Mouse (Mus musculus): ENCODE measurements around the gene Rxylt1. TPM values are rescaled to one million over a fixed set of nuclear protein-coding genes. Genes with fewer than 3 reads are reported as not detected.

Rxylt1 gene
- polyA plus RNA-seq, 1 experiment from 2014 or later = 27.7 TPM

DNA sequence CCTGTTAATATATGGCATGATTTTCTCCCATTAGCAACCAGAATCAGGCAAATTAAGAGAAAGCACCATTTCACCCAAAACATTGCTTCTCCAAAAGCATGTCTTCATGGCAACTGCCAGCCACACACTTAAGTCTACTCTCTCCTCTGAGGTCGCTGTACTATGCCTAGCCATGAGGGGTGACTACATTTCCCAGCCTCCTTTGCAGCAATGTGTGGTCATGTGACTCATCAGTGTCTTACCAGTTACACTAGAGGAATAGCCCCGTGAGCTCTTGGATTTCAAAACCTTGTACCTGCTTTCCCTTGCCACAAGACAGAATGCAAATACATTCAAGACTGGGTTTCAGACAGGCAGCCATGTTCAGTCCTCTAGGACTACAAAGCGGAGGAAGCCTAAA is 58.6 kb downstream of the Rxylt1 start:
- H3K4me3 ChIP-seq = no peak overlapping the region
- no peak overlapping the region for H3K4me2 ChIP-seq
- peaks cover 4% of the 10 kb centered on the region; the same call in 1 of the 2 replicates for H3K9me3 ChIP-seq (replicated peaks)
- ATAC-seq = peak; percentile 78; the same call in 1 of the 2 replicates
- no peak overlapping the region for H3K9ac ChIP-seq
- peaks cover 8% of the 10 kb centered on the region; the same call in 1 of the 2 replicates for H3K36me3 ChIP-seq (ENCODE audit: poor library complexity, severe bottlenecking)
- no peak overlapping the region for H3K27ac ChIP-seq
- WGBS = 72% methylated on average over 3 of the region's 3 CpGs
- H3K4me1 ChIP-seq = no peaks in the 10 kb centered on the region
- no peaks in the 10 kb centered on the region for H3K27me3 ChIP-seq

DNA sequence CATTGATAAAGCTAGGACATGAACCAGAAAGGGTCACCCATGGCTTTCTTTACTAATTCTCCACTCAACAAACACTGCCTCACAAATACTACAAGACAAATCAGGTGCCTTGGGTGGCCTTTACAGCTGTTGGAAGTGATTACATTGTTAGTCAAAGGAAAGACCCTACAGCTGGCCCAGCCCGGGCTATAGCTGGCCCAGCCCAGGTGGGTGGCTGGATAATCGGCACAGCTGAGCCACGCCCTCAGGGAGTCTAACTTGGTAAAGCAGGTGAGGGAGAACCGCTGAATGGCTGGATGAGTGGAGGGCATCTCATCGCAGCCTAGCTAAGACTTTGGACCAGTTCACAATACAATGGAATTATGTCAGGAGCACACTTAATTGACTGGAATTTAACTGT is 63.9 kb downstream of the Rxylt1 start:
- no peak for ATAC-seq
- no peaks in the 10 kb centered on the region for H3K27me3 ChIP-seq
- WGBS = 79% methylated on average over 5 of the region's 5 CpGs
- peaks cover 8% of the 10 kb centered on the region; the same call in 1 of the 2 replicates for H3K36me3 ChIP-seq (ENCODE audit: poor library complexity, severe bottlenecking)
- no peak overlapping the region for H3K9ac ChIP-seq
- H3K4me2 ChIP-seq = no peak overlapping the region
- H3K9me3 ChIP-seq (replicated peaks) = no peaks in the 10 kb centered on the region
- no peaks in the 10 kb centered on the region for H3K4me1 ChIP-seq
- no peak overlapping the region for H3K27ac ChIP-seq
- H3K4me3 ChIP-seq = no peak overlapping the region

DNA sequence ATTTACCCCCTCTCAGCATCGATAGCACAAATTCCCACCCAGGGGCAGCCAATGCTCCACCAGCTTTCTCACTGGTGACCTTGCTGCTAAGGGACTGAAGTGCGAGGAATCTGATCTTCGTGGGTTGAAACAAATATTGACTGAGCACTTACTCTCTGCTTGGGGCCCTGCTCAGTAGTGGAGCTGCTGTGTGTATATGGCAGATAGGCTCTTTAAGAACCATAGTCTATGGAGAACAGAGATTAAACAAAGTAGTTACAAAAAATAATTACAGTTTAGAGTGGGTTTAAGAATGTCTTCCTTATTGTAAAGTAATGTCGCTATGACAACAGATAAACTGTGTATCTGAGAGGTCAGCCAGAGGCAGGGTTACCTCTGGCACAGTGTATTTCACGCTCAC is 66.8 kb downstream of the Rxylt1 start:
- no peak overlapping the region for H3K27ac ChIP-seq

DNA sequence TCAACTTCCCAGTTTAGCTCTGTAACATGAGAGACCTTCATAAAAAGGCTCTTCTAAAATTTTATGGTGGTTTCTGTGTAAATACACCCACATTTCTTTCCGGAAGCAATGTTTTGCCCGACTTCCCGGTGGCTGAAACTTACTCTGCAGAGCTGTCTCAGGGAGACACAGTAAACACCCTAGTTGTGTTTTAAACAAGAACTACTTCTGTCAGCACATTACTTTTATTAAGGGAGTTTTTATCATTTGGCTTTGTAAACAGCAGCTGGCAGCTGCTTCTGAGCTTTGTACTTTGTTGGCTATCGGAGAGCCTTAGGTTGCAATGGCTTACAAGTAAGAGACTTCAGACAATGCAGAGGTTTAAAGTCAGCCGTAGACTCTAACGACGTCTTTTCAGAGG is 67.4 kb downstream of the Rxylt1 start:
- Histone ChIP-seq H3K4me1 (no peaks in the 10 kb centered on the region), H3K36me3 (ENCODE audit: poor library complexity, severe bottlenecking) (no peaks in the 10 kb centered on the region), H3K9ac (no peak overlapping the region), H3K27ac (no peak overlapping the region; the same call in 1 of the 2 replicates), H3K9me3 (replicated peaks) (no peaks in the 10 kb centered on the region), H3K27me3 (no peaks in the 10 kb centered on the region), H3K4me2 (no peak overlapping the region), H3K4me3 (no peak overlapping the region)
- no peak for ATAC-seq
- WGBS = 73% methylated on average over 7 of the region's 7 CpGs

More for the DNA sequence above, 66.8 kb downstream of the Rxylt1 start:
- H3K27me3 ChIP-seq = no peaks in the 10 kb centered on the region
- no peak overlapping the region for H3K4me2 ChIP-seq
- no peaks in the 10 kb centered on the region for H3K9me3 ChIP-seq (replicated peaks)
- no peak for ATAC-seq
- no peak overlapping the region for H3K4me3 ChIP-seq
- H3K36me3 ChIP-seq (ENCODE audit: poor library complexity, severe bottlenecking) = no peaks in the 10 kb centered on the region
- H3K4me1 ChIP-seq = no peaks in the 10 kb centered on the region
- H3K9ac ChIP-seq = no peak overlapping the region
- 88% methylated on average over 5 of the region's 5 CpGs for WGBS

Other genes starting within 250 kb of the Rxylt1 start
- 22.2 and 24.6 TPM in 2 replicates for gene Srgap1, start 50.1 kb downstream of the Rxylt1 start, polyA plus RNA-seq (2015; fragmentation: Nextera tagmentation; extraction: Ambion mirVana)

Data from forebrain, embryonic 13.5 days (tissue).